Comparison of ENCODE assay signal across 8 mouse cellular contexts in the genomic region with DNA sequence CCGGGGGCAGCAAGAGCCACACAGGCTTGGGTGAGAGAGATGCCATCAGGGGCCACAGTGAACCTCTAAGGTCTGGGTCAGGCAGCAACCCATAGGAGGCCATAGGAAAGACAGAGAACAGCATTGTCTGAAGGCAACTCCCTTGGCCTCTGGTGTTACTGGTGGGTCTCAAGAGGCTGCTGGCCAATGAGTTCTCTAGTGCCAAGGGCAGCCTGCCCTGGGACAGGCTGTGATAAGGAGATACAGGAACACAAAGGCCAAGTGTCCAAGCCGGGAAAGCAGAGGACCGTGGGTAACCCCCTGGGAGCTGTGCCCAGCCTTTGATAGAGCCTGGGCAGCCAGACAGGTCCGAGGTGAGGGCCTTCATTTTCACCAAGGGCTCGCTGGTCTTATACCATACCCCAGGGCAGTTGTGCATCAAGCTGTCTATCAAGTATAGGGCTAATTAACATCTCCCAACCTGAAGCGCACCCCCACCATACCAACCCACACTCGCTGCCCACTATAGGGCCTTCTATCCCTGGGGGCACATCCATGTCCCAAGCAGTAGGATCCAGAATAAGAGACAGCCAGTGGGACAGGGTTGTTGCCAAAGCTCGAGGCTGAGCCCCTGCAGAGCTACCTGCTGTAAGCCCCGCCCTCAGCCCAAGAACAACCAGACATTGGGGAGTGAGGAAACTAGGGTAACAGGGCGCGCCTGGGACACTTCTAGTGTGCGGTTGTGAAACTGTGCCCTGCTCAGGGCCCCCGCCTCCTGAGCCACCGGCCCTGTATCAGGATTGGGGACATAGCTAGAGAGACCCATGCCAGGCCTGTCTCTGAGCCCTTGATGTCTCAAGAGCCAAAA. TPM values are rescaled to one million over a fixed set of nuclear protein-coding genes. Genes with fewer than 3 reads are reported as not detected.
DNase-seq lines count a peak whose midpoint lies in the region; ATAC-seq lines count a peak whose summit lies in the region.

No protein-coding gene starts in this region.

- H3K9me3 ChIP-seq in embryonic facial prominence, embryonic 12.5 days, result no peaks in the 10 kb centered on the region
- H3K9me3 ChIP-seq in hindbrain, embryonic 14.5 days (ENCODE audit: control insufficient read depth, low read length), result no peaks in the 10 kb centered on the region

- peak overlapping the region; percentile 92 for H3K9ac ChIP-seq in embryonic facial prominence, embryonic 12.5 days
- H3K9ac ChIP-seq in hindbrain, embryonic 14.5 days, result peak overlapping the region; percentile 93; the same call in 1 of the 2 replicates

- 83% methylated on average over 14 of the region's 14 CpGs for WGBS in embryonic facial prominence, embryonic 12.5 days
- 74% methylated on average over 14 of the region's 14 CpGs for WGBS in hindbrain, embryonic 14.5 days

- H3K27ac ChIP-seq in embryonic facial prominence, embryonic 12.5 days, result no peak overlapping the region
- no peak overlapping the region for H3K27ac ChIP-seq in hindbrain, embryonic 14.5 days

- ATAC-seq in embryonic facial prominence, embryonic 12.5 days (ENCODE audit: insufficient number of reproducible peaks, insufficient read depth, low FRiP score, low TSS enrichment), result no peak
- no peak for ATAC-seq in hindbrain, embryonic 14.5 days (ENCODE audit: low FRiP score)

- DNase-seq in gastrocnemius, postnatal 14 days, result peak; percentile 7
- no peak for DNase-seq in gastrocnemius, postnatal 10 days
- DNase-seq in hindbrain, embryonic 14.5 days (ENCODE audit: low spot score), result no peak
- DNase-seq in lung, postnatal 14 days, result peak; percentile 25
- DNase-seq in natural killer cell, adult 2 months (ENCODE audit: low spot score in 2 of 2), result no peak
- no peak for DNase-seq in spleen, postnatal 10 days (ENCODE audit: low spot score in 2 of 2)
- no peak for DNase-seq in adrenal gland, adult 8-10 months

- H3K4me3 ChIP-seq in embryonic facial prominence, embryonic 12.5 days, result peak overlapping the region; percentile 83; the same call in 1 of the 2 replicates
- peak overlapping the region; percentile 82 for H3K4me3 ChIP-seq in hindbrain, embryonic 14.5 days (replicated peaks; ENCODE audit: low read length)

- H3K4me2 ChIP-seq in embryonic facial prominence, embryonic 12.5 days (replicated peaks), result peak overlapping the region; percentile 97
- peak overlapping the region; percentile 95 for H3K4me2 ChIP-seq in hindbrain, embryonic 14.5 days (replicated peaks)

- H3K36me3 ChIP-seq in embryonic facial prominence, embryonic 12.5 days, result peaks cover 61% of the 10 kb centered on the region
- H3K36me3 ChIP-seq in hindbrain, embryonic 14.5 days (replicated peaks; ENCODE audit: control insufficient read depth, insufficient read depth), result peaks cover 64% of the 10 kb centered on the region

- intact Hi-C loops in gastrocnemius, postnatal 14 days (cut with DNase I; ENCODE audit: low total_unique reads), result loop anchor here (10.0 kb wide), 1 partner anchor 74 kb away; no protein-coding TSS in a partner anchor

- H3K27me3 ChIP-seq in embryonic facial prominence, embryonic 12.5 days, result no peaks in the 10 kb centered on the region
- H3K27me3 ChIP-seq in hindbrain, embryonic 14.5 days (ENCODE audit: control insufficient read depth, insufficient read depth, low read length), result no peaks in the 10 kb centered on the region

- peaks cover 35% of the 10 kb centered on the region for H3K4me1 ChIP-seq in embryonic facial prominence, embryonic 12.5 days
- H3K4me1 ChIP-seq in hindbrain, embryonic 14.5 days (replicated peaks; ENCODE audit: control insufficient read depth, insufficient read depth, low read length), result peaks cover 35% of the 10 kb centered on the region

RNA-seq across cellular contexts. Expression of gene Fasn, which starts 3.0 kb away (rescaled TPM):
- total RNA-seq in gastrocnemius, postnatal 14 days (2021), result 10 to 100 TPM; 13.9 to 19.4 TPM
- 10 to 100 TPM; 21.8 to 26.4 TPM for total RNA-seq in gastrocnemius, postnatal 10 days (2021)
- 74.2 and 77.0 TPM in 2 replicates for polyA plus RNA-seq in embryonic facial prominence, embryonic 12.5 days (2016; fragmentation: Nextera tagmentation; extraction: Ambion mirVana)
- polyA plus RNA-seq in hindbrain, embryonic 14.5 days (2014; fragmentation: Nextera tagmentation; extraction: Ambion mirVana), result 119 and 135 TPM in 2 replicates
- total RNA-seq in adrenal gland, adult 8-10 months (2022), result 1,000 to 10,000 TPM in 1 of 4 experiments, 100 to 1,000 TPM in 3; 300 to 1,377 (median 701) TPM

RNA-seq across cellular contexts. Expression of gene Dus1l, which starts 25.1 kb away (rescaled TPM):
- 10 to 100 TPM; 35.2 to 37.4 TPM for total RNA-seq in gastrocnemius, postnatal 14 days (2021)
- total RNA-seq in gastrocnemius, postnatal 10 days (2021), result 10 to 100 TPM; 29.9 to 34.0 TPM
- 66.1 and 70.5 TPM in 2 replicates for polyA plus RNA-seq in embryonic facial prominence, embryonic 12.5 days (2016; fragmentation: Nextera tagmentation; extraction: Ambion mirVana)
- polyA plus RNA-seq in hindbrain, embryonic 14.5 days (2014; fragmentation: Nextera tagmentation; extraction: Ambion mirVana), result 43.8 and 43.9 TPM in 2 replicates
- 10 to 100 TPM; 62.8 to 71.6 (median 70.5) TPM for total RNA-seq in adrenal gland, adult 8-10 months (2022)

RNA-seq across cellular contexts. Expression of gene Gps1, which starts 37.2 kb away (rescaled TPM):
- total RNA-seq in gastrocnemius, postnatal 14 days (2021), result 10 to 100 TPM; 49.5 to 51.8 TPM
- total RNA-seq in gastrocnemius, postnatal 10 days (2021), result 10 to 100 TPM; 57.3 to 61.5 TPM
- 243 and 245 TPM in 2 replicates for polyA plus RNA-seq in embryonic facial prominence, embryonic 12.5 days (2016; fragmentation: Nextera tagmentation; extraction: Ambion mirVana)
- 288 and 307 TPM in 2 replicates for polyA plus RNA-seq in hindbrain, embryonic 14.5 days (2014; fragmentation: Nextera tagmentation; extraction: Ambion mirVana)
- 100 to 1,000 TPM; 138 to 150 (median 147) TPM for total RNA-seq in adrenal gland, adult 8-10 months (2022)

RNA-seq across cellular contexts. Expression of gene Rfng, which starts 37.3 kb away (rescaled TPM):
- 1 to 10 TPM; 6.7 to 7.9 TPM for total RNA-seq in gastrocnemius, postnatal 14 days (2021)
- total RNA-seq in gastrocnemius, postnatal 10 days (2021), result 1 to 10 TPM; 6.3 to 7.7 TPM
- 47.0 and 47.2 TPM in 2 replicates for polyA plus RNA-seq in embryonic facial prominence, embryonic 12.5 days (2016; fragmentation: Nextera tagmentation; extraction: Ambion mirVana)
- 86.1 and 87.0 TPM in 2 replicates for polyA plus RNA-seq in hindbrain, embryonic 14.5 days (2014; fragmentation: Nextera tagmentation; extraction: Ambion mirVana)
- 10 to 100 TPM; 17.3 to 21.4 (median 20.5) TPM for total RNA-seq in adrenal gland, adult 8-10 months (2022)

RNA-seq across cellular contexts. Expression of gene Hmga1b, which starts 58.7 kb away (rescaled TPM):
- 10 to 100 TPM; 12.4 to 14.6 TPM for total RNA-seq in gastrocnemius, postnatal 14 days (2021)
- 10 to 100 TPM; 13.3 to 15.9 TPM for total RNA-seq in gastrocnemius, postnatal 10 days (2021)
- polyA plus RNA-seq in embryonic facial prominence, embryonic 12.5 days (2016; fragmentation: Nextera tagmentation; extraction: Ambion mirVana), result 4.2 and 5.8 TPM in 2 replicates
- polyA plus RNA-seq in hindbrain, embryonic 14.5 days (2014; fragmentation: Nextera tagmentation; extraction: Ambion mirVana), result 1.8 and 2.2 TPM in 2 replicates
- 10 to 100 TPM in 3 of 4 experiments, 1 to 10 TPM in 1; 9.3 to 13.1 (median 11.6) TPM for total RNA-seq in adrenal gland, adult 8-10 months (2022)

Comparison
In these comparisons a context has a peak if more than half of its experiments do, and no peak if none do; other contexts are left out.
1. DNase-seq: peak in gastrocnemius, postnatal 14 days (single experiment) and lung, postnatal 14 days (single experiment); none in gastrocnemius, postnatal 10 days (single experiment), hindbrain, embryonic 14.5 days (single experiment), natural killer cell, adult 2 months (0 of 2), spleen, postnatal 10 days (0 of 2) and adrenal gland, adult 8-10 months (single experiment).
2. RNA of gene Fasn, which starts 3.0 kb away (total RNA-seq): 300 to 1,377 TPM in adrenal gland, adult 8-10 months; 21.8 to 26.4 TPM in gastrocnemius, postnatal 10 days and 13.9 to 19.4 TPM in gastrocnemius, postnatal 14 days; every median in the first group is over 10 times any median in the second.